Mouse (Mus musculus) ovary, adult 18-20 months (tissue): ENCODE measurements around the gene Nrxn1.
"Not testable (repeated sequence)": the region's sequence is repeated elsewhere in the genome, so short reads cannot be mapped to it uniquely, and the experiment has no call there.

Source experiments
- DNase-seq: peaks from one replicate; pipeline ENCODE4 v3.0.0; 2022; ENCODE audit warnings: low spot score, mixed read lengths

Gene Nrxn1

DNA sequence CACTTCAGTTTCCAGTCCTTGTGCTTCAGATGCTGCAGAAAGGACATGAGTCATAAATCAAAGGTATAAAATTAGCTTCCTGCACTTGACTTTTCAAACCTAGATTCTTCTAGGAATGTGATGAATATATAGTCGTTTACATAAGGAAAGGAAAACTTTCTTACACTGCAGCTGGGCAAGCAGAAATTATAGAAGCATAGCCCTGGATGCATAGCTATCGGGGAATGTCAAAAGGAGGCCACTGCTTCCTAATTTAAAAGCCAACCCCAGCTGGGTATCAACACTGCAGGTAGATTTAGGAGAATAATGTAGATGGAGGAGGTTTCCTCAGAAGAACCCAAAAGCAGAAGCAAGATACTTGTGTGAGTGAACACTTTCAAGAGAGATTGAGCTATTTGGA lies 523.0 kb downstream of the Nrxn1 start:
- no peak for DNase-seq

DNA sequence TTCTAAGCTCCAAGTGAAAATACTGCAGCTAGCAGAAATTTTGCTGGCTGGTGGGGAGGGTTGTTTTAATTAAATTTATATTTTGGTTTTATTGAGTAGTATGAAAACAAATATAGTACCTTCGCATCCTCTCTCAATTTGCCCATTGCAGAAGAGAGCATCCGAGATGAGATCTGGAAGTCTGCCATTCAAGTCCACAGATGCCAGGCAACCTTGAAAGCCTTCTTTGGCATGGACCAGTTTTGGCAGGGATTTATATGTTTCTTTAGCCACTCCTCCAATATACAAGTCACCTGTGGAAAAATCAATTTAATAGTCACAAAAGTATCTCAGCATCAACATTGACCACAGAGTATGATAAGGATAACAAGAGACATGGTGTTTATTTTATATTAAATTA lies 527.7 kb downstream of the Nrxn1 start:
- DNase-seq: no peak

DNA sequence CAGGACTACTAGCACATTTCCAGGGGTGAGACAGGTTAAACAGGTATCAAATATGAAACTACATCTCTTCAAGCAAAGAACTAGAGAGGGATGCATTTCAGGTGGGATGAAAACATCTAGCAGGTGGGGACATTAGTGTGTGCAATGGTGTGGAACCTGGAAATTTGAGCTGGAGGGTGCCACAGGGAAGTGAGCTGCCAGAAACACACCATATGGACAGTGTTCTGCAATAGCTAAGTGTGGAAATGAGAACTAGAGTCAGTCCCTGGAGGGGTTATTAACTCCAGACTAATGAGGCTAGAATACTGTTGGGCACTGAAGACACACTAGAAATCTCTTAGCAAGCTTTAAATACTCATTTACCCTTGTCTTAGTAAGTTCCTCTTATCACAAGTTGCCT lies 536.5 kb downstream of the Nrxn1 start:
- no peak for DNase-seq

DNA sequence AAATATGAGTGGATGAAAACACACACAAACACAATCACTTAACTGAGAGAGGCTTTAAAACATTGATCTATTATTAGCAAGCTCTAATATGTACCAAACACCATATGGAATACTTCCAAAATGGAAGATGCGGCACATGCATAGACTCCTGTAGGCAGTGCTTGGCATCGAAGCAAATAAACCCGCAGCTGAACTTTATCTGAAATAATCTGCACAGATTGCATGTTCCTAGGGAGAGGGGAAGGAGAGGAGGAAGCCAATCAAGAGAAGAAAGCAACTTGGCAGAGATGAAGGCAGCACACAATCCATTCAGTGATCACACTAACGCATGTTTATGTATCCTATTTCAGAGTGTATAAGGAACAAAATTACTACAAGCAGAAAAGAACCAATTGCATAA lies 542.5 kb downstream of the Nrxn1 start:
- DNase-seq: no peak

DNA sequence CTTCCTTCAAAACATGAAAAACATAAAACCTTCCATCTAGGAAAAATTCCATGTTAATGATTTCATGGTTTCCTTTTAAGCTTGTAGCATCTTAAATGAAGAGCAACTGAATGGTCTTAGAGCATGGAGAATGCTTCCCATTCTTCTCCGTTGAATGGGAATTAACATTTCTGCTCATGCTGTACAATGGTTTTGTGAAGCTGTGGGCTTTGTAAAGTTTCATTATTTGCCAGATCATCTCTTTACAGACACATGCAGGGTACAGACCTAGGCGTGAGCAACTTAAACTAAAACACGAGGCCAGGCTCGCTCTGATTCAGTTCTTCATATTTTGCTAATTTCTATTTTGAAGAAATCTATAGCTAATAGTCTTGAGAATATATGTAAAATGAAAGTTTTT lies 546.1 kb downstream of the Nrxn1 start:
- no peak for DNase-seq

DNA sequence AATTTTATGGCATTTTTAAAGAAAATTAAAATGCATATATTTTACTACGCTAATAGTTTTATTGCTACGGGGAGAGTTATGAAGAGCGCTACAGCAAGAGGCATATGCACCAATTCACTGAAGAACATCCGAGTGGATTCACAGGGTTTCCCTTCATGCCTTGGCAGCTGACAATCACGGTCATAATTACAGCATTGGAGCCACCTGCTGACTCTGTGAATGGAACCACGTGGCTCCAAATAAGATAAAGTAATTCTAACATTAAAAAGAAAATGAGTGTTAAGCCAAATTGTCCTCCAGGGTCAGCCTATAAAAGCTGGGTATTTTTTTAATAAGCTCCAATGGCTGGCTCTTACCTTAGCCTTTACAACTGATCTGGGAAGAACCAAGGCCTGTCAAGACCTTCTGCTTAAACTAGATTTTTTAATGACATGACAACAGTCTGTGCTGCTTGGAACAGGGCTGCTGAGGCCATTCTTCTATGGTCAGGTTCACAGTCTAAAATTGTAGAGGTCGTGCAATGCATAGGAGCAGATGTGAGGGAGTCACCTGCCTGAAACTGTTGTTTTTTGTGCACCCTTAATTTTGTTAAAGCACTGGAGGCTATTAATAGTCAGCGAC lies 548.1 kb downstream of the Nrxn1 start:
- no peak for DNase-seq

DNA sequence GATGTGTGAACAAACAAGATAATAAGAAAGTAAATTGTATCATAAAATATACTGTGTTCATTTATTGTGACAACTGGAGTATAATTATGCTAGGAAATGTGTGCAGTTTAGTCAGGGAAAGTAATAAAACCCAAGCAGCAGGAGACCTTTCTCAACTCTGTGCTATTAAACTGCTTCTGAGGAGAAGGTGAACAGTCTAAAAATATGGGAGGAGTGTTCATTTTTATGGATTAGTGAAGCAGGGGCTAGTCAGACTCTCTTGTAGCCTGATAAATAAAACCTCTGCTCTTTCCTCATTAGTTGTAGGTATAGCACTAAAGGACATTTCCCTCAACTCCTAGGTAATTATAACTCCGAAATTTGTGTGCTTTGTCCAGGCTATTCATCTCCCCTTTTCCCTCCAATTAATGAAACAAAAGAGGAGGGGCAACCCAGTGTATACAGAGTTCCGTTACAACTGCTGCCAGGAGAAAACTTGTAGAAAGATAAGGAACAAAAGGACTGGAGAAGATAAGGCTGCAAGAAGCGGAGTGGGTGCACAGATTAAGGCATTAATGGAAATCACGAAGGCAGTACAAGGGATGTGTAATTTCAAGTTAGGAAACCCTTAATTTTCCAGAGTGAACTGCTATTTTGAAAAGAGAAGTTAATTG lies 548.8 kb downstream of the Nrxn1 start:
- no peak for DNase-seq

DNA sequence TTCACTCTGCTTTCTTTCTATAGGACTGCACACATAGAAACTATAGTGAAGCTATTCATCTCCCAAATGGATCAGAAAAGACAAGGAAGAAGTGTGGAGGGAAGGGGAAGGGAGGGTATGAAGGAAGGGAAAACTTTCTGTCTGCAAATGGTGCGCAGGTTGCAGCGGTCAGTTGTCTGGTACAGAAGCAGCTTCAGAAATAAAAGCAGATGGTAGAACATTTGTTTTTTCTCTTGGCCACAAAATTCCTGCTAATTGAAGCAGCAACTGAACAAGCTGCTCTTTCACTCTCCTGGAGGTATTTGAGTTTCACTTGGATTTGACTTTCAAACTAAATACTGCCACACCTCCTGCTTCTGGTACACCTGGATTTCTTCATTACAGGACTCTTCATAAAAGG lies 561.4 kb downstream of the Nrxn1 start:
- no peak for DNase-seq

DNA sequence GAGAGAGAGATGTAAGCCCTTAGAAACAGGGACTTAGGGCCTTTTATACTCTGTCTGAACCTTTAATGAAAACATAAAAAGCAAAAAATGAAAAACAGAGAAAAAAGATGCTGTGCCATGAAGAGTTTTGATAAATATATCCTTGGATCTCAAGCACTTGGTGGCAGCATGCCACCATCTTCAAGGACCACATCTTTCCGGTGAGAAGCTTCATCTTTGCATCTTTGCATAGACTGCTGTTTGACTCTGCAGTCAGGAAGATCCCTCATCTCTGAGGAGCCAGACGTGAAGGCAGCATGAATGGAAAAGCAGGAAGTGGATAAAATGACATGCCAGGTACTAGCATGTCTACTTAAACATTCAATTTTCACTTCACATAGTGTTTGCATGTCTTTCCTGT lies 586.8 kb downstream of the Nrxn1 start:
- no peak for DNase-seq

DNA sequence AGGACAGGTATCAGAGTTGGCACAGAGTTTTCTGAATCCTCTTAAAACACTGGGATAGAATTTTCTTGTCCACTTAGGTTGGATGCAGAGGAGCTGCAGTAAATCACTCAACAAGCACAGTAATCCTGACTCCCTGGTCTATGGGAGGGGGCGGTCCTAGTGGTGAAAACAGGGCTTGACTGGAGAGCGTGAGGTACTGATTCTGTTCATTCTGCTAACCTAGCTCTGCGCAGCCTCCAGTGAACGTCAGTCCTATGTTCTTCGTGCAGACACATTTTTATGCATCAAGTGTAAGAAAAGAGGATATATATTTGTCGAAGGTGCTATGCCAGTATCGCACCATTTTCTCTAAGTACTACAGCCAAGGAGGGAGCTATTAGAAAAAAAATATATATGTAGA lies 588.9 kb downstream of the Nrxn1 start:
- DNase-seq: not testable (repeated sequence)

DNA sequence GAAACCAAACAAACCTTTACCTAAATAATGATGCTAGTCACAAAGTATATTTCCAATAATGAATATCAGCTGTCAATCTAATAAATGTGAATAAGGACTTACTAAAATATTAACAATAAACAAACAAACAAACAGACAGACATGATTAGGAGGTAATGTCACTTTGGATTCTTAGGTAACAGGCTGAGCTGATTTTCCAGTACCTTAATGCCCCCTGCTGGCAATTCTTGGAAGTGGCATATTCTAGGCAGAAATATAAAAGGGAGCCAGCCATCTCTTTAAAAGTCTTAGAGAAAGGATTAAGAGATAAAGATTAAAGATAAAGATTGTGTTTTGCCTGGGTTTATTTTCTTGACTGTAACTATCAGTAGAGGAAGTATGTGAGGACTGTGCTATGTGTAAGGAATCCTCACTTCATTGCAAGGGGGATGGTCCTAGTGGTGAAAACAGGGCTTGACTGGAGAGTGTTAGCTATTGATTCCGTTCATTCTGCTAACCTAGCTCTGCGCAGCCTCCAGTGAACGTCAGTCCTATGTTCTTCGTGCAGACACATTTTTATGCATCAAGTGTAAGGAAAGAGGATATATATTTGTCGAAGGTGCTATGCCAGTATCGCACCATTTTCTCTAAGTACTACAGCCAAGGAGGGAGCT lies 591.7 kb downstream of the Nrxn1 start:
- no peak for DNase-seq

DNA sequence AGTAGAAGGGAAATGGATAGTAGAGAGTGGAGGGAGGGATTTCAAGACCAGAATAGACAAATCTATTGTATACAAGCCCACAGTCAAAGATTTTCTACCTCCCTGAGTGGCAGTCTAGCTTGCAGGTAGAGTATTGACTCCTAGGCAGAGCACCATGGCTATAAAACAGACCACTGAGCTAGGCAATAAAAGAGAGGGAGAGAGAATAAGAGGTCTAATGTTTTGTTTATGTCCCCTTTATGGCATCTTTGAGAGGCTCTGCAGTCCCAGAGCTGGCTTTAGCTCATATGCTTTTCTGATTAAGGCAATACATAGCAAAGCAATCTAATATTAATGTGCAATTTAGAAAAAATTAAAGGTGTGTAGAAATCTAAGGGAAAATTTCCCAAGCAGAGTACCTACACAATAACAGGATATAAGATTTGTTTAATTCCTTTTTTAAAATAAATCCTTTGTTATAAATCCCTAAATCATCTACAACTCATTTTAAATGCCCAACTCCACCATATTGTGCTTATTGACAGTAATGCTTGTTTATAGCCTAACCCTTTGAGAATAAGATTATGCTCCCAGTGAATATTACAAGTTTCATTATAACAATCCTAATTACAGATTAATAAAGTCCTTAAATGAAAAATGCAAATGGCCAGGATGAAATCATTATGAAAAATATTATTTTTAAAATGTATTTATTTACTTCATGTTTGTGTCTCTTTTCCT lies 613.2 kb downstream of the Nrxn1 start:
- DNase-seq: no peak

DNA sequence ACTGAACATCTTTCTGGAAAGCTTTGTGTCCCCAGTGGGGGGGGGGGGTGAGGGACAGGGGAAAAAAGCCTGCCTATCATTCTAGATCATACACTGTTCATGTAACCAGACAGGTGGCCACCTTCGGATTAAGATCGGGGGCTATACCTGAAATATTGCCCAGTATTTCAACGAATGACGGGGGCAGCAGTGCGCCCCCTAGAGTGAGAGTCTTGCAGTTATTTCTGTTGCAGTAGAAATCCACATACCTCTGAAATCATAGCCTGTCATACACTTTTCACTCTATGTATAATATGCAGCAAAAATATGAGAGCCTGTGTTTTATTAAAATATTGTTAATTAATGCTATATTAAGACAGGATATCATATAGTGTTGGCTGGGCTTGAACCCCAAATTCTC lies 636.1 kb downstream of the Nrxn1 start:
- no peak for DNase-seq

DNA sequence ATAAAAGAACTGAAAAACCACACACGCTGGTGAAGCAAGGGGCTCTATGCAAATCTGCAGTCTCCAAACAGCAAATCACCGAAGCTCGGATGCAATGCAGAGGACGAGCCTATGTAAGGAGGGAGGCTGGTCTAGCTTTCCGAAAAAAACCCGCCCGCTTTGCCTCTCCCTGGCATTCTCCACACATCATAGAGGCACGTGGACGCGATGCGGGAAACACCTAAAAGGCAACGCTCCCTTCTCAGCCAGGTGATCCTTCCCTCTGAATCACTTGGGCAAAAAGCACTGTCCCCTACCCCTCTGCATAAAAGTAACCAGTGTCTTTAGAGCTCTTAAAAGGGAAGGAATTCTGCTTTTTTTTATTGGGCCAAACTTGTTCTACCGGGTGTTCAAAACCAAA lies 637.0 kb downstream of the Nrxn1 start:
- no peak for DNase-seq

DNA sequence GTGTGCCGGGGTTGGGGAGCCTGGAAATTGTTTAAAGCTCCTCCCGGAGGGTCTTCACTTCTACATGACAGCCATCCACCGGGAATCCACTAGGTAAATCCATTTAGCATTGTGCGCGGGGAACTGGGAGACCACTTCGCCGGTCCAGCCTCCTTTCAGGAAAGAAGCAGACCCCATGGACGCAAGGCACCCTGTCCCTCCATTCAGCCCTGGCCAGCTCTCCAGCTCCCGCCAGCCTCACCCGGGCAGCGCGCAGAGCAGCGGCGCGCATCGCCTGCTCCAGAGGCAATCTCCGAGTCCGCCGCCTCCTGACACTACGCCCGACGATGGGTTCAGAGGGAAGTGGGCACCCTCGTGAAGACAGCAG lies 637.5 kb downstream of the Nrxn1 start:
- no peak for DNase-seq

DNA sequence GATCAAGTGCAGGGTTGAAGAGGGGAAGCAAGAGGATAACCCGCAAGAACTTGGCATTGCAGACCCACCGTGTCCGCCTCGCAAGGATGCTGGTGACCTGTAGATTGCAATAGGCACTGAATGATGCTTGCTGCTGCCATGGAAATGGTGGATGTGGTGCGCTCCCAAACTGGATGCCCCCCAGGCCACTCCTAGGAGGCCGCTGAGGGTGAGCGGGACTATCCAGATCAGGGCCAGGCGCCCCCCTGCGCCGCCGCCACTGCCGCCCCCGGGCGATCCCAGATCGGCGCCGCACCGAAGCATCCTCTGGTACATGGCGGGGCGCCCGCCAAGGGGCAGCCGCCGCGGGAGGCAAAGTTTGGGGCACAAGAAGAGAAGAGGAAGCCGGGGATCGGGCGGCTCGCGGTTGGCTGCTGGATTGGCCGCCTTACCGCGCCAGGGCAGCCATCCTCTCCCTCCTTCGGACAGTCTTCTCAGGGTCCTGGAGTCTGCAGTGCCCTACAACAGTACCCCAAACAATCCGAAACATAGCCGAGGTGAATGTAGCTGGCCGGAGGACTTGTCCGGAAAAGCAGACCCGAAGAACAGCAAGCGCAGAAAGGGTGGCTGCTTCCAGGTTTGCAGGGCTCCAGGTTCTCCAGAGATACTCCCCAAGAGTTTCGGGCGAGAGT lies 638.0 kb downstream of the Nrxn1 start:
- DNase-seq: no peak

DNA sequence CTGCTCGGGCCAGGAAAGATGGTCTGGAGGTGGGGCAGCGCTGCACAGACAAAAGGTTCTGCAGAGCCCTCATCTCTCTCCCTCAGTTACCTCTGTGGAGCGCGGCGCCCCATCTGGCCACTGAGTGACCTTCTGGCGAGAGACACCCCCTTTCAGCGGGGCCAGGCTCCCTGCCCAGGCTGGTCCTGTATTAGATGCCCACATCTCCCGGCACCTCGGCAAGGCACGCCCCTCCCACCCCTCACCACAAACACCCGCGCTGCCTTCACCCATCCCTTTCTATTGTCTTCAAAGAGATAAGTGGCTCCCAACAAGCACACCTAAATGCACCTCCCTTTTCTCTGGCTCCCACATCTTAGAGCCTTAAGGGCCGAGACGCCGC lies 638.5 kb downstream of the Nrxn1 start:
- no peak for DNase-seq

DNA sequence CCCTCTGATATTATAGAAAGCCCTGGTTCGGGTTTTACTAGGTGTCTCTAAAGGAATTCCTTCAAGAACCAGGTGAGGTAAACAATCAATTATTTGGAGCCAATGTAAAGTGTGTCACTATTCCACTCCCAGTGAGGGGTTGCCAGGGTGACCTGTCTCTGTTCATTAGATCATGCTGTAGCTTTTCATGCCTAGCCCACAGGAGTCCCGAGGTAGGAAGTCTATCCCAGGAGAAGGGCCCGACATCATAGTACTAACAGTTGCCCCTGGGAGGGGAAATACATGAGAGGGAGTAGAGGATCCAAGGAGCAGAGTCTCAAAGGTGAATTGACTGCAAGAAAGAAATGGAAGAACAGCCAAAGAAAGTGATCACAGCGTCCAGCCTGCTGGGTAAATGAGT lies 639.6 kb downstream of the Nrxn1 start:
- DNase-seq: no peak

DNA sequence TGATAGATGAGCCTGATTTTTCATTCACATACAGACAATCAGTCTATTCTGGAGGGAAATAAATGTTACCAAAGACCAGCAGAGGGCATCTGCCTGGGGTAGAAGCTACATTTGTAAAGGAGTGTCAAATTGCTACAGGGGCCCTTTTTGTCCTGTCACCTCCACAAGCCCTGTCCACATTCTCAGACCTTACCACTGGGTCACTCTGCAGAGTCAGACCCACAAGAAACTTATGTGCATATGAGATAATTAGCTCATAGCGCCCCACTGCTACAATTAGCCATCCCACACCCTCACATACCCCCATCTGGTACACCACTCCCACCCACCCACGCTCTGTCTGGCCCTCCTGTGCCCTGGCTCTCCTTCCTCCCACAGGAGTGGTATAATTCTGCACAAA lies 640.1 kb downstream of the Nrxn1 start:
- DNase-seq: no peak

DNA sequence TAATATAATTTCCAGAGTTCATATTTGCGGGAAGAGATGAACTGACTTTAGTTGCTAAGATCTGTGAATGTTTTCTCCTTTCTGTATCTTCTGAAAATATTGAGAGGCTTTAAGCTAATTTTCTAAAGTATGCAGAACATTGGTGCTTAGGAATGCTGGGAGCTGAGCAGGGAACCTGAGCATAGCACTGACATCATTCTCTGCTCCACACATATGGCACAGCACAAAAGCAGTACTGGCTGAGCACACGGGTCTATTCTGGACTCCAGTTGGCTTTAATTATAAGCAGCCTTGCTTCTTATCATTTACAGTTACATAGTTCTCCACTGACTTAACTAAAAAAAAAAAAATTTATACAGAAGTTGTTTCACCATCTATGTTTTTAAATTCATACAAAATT lies 641.5 kb downstream of the Nrxn1 start:
- DNase-seq: no peak

DNA sequence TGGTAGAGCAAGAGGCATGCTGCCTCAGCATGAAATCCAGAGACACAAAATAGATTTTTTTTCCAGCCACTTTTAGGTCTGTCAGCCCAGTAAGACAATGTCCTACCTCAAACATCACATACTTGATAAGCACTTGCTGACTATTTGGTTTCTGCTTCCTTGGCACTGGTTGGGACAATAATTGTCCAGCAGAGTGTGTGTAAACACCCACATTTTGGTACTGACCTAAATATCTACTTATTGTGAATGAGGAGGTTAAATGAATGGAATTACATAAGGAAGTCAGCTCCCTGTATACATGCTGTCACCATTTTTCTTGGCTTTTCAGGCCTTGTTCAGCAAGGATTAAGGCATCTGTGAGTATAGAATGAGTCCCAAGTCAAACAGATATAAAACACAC lies 649.8 kb downstream of the Nrxn1 start:
- no peak for DNase-seq

DNA sequence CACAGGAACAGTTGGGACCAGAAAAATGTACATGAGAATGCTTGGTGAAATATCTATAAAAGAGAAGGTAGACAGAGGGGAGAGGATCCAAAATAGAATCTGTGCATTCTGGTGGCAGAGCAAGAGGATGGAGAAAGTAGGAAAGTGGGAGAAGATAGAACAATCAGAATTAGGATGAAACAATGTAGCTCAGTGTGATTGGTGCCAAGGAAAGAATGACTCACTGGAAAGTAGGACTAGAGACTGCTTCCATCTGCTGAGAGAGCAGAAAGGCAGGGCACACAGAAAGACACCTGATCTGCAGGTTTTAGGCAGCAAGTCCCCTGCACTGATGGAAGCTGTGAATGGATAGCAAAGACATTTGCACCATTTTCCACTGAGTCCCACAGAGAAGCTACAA lies 657.0 kb downstream of the Nrxn1 start:
- no peak for DNase-seq

DNA sequence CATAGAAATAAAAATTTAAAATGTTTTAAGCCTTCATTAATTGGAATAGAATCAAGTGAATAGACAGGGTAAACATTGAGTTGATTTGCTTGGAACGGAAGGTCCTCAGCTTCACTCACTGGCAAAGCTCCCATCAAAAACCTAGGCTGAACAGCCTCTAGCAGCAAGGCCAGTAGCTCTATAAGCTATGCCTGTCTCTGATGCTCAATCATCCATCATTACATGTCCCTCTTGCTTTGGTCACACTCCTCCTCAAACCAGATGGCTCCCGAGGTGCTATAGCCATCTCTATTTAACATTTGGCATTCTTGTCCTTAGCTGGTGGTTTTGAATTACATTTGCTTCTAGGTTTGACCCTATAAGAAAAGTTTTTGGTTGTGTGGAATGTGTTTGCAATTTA lies 657.5 kb downstream of the Nrxn1 start:
- no peak for DNase-seq
